Mouse (Mus musculus) adrenal gland, adult 2 months (tissue): ENCODE data around the gene Muc1. TPM values are rescaled to one million over a fixed set of nuclear protein-coding genes. Genes with fewer than 3 reads are reported as not detected.

ENCODE experiments used
- DNase-seq: peaks from one replicate; pipeline ENCODE4 v3.0.0; 2021
- microRNA-seq, 2 experiments: library from miRNA; unstranded; fragments of <30 nt; microRNA quantifications; one replicate each; pipeline ENCODE4 v1.2.0; 2021
- polyA plus RNA-seq: library from polyadenylated mRNA; depleted of rRNA; stranded (reverse); fragments of >200 nt; gene quantifications from 2 replicates; pipeline ENCODE4 v1.2.3, GENCODE M21; 2012; rRNA removed
- total RNA-seq, 2 experiments: library from RNA; stranded (reverse); gene quantifications; 2 replicates each; pipeline ENCODE4 v1.2.3; 2021

Gene Muc1
- total and polyA plus RNA-seq, 3 experiments, result 0.24 to 0.53 (median 0.32) TPM

- peak; percentile 79 for DNase-seq
Measured at GRCm38 (mm10) chr3:89270891-89271290, 42.0 kb downstream of the Muc1 start.

GRCm38 (mm10) chr3:89271760-89272159 lies 42.9 kb downstream of the Muc1 start:
- no peak for DNase-seq

GRCm38 (mm10) chr3:89276061-89276460 lies 47.2 kb downstream of the Muc1 start:
- DNase-seq, result no peak

- no peak for DNase-seq
Measured at GRCm38 (mm10) chr3:89277281-89278021, 48.6 kb downstream of the Muc1 start.

GRCm38 (mm10) chr3:89278107-89278506 lies 49.2 kb downstream of the Muc1 start:
- peak; percentile 73 for DNase-seq

GRCm38 (mm10) chr3:89278643-89279042 lies 49.8 kb downstream of the Muc1 start:
- no peak for DNase-seq

GRCm38 (mm10) chr3:89279153-89279890 lies 50.5 kb downstream of the Muc1 start:
- peak; percentile 94 for DNase-seq

GRCm38 (mm10) chr3:89280050-89280605 lies 51.3 kb downstream of the Muc1 start:
- peak; percentile 42 for DNase-seq

- DNase-seq, result peak; percentile 74
Measured at GRCm38 (mm10) chr3:89280606-89281511, 52.0 kb downstream of the Muc1 start, which contains the start of gene Efna1. Efna1 (minus strand) TSS chr3:89281142.

- DNase-seq, result peak; percentile 84
Measured at GRCm38 (mm10) chr3:89281579-89282290, 52.9 kb downstream of the Muc1 start.

GRCm38 (mm10) chr3:89282291-89282643 lies 53.4 kb downstream of the Muc1 start:
- DNase-seq, result no peak

Small RNAs within 50 kb of the gene (microRNA-seq; reads per million reads assigned to microRNA genes)
- gene Mir92b, result 37.6 to 38.7 reads per million in 2 experiments

Other genes with a start within 250 kb of the Muc1 start
- 10 to 100 TPM; 23.3 to 32.5 TPM for gene Rusc1, start 135.7 kb upstream of the Muc1 start, total RNA-seq
- gene Rusc1, start 135.7 kb upstream of the Muc1 start, polyA plus RNA-seq, result 56.4 and 66.6 TPM in 2 replicates
- not detected for gene Gm43738, start 128.0 kb upstream of the Muc1 start, total RNA-seq
- gene Gm43738, start 128.0 kb upstream of the Muc1 start, polyA plus RNA-seq, result not detected in 2 replicates
- gene Fdps, start 127.1 kb upstream of the Muc1 start, total RNA-seq, result 100 to 1,000 TPM; 208 to 632 TPM
- 253 and 549 TPM in 2 replicates for gene Fdps, start 127.1 kb upstream of the Muc1 start, polyA plus RNA-seq
- under 1 TPM in 1 of 2 experiments, not detected in 1; 0.81 TPM for gene Pklr, start 92.9 kb upstream of the Muc1 start, total RNA-seq
- 0.55 TPM in 1 of 2 replicates, not detected in the other for gene Pklr, start 92.9 kb upstream of the Muc1 start, polyA plus RNA-seq
- 1 to 10 TPM; 2.4 to 6.6 TPM for gene Hcn3, start 68.9 kb upstream of the Muc1 start, total RNA-seq
- gene Hcn3, start 68.9 kb upstream of the Muc1 start, polyA plus RNA-seq, result 20.9 and 34.5 TPM in 2 replicates
- 10 to 100 TPM; 39.3 to 73.3 TPM for gene Clk2, start 64.3 kb upstream of the Muc1 start, total RNA-seq
- 52.2 and 63.4 TPM in 2 replicates for gene Clk2, start 64.3 kb upstream of the Muc1 start, polyA plus RNA-seq
- 100 to 1,000 TPM in 1 of 2 experiments, 10 to 100 TPM in 1; 87.1 to 104 TPM for gene Scamp3, start 51.6 kb upstream of the Muc1 start, total RNA-seq
- 234 and 299 TPM in 2 replicates for gene Scamp3, start 51.6 kb upstream of the Muc1 start, polyA plus RNA-seq
- 10 to 100 TPM; 15.2 to 16.3 TPM for gene Fam189b, start 45.9 kb upstream of the Muc1 start, total RNA-seq
- gene Fam189b, start 45.9 kb upstream of the Muc1 start, polyA plus RNA-seq, result 80.2 and 84.4 TPM in 2 replicates
- gene Gba, start 26.1 kb upstream of the Muc1 start, total RNA-seq, result 10 to 100 TPM; 74.4 to 74.6 TPM
- 40.2 and 43.9 TPM in 2 replicates for gene Gba, start 26.1 kb upstream of the Muc1 start, polyA plus RNA-seq
- gene Thbs3, start 13.9 kb upstream of the Muc1 start, total RNA-seq, result 10 to 100 TPM in 1 of 2 experiments, 1 to 10 TPM in 1; 8.9 to 10.1 TPM
- 10.1 and 10.2 TPM in 2 replicates for gene Thbs3, start 13.9 kb upstream of the Muc1 start, polyA plus RNA-seq
- 100 to 1,000 TPM; 150 to 174 TPM for gene Mtx1, start 2.0 kb upstream of the Muc1 start, total RNA-seq
- 252 and 300 TPM in 2 replicates for gene Mtx1, start 2.0 kb upstream of the Muc1 start, polyA plus RNA-seq
- gene Krtcap2, start 16.9 kb downstream of the Muc1 start, total RNA-seq, result 100 to 1,000 TPM; 143 to 163 TPM
- 433 and 437 TPM in 2 replicates for gene Krtcap2, start 16.9 kb downstream of the Muc1 start, polyA plus RNA-seq
- gene Trim46, start 17.3 kb downstream of the Muc1 start, total RNA-seq, result 1 to 10 TPM; 1.9 to 2.3 TPM
- 6.0 and 9.1 TPM in 2 replicates for gene Trim46, start 17.3 kb downstream of the Muc1 start, polyA plus RNA-seq
- 100 to 1,000 TPM; 134 to 150 TPM for gene Dpm3, start 30.3 kb downstream of the Muc1 start, total RNA-seq
- 509 and 645 TPM in 2 replicates for gene Dpm3, start 30.3 kb downstream of the Muc1 start, polyA plus RNA-seq
- 10 to 100 TPM; 49.9 to 54.7 TPM for gene Slc50a1, start 41.5 kb downstream of the Muc1 start, total RNA-seq
- 153 TPM in 2 replicates for gene Slc50a1, start 41.5 kb downstream of the Muc1 start, polyA plus RNA-seq
- 10 to 100 TPM in 1 of 2 experiments, 1 to 10 TPM in 1; 8.0 to 16.6 TPM for gene Efna1, start 52.1 kb downstream of the Muc1 start, total RNA-seq
- 17.5 and 24.0 TPM in 2 replicates for gene Efna1, start 52.1 kb downstream of the Muc1 start, polyA plus RNA-seq
- gene Efna3, start 93.9 kb downstream of the Muc1 start, total RNA-seq, result under 1 TPM; 0.26 to 0.55 TPM
- gene Efna3, start 93.9 kb downstream of the Muc1 start, polyA plus RNA-seq, result 0.21 and 1.0 TPM in 2 replicates
- 1 to 10 TPM in 1 of 2 experiments, under 1 TPM in 1; 0.63 to 1.9 TPM for gene Efna4, start 109.0 kb downstream of the Muc1 start, total RNA-seq
- gene Efna4, start 109.0 kb downstream of the Muc1 start, polyA plus RNA-seq, result 1.8 and 3.5 TPM in 2 replicates
- 10 to 100 TPM; 56.1 to 87.5 TPM for gene Adam15, start 120.9 kb downstream of the Muc1 start, total RNA-seq
- 142 and 182 TPM in 2 replicates for gene Adam15, start 120.9 kb downstream of the Muc1 start, polyA plus RNA-seq
- 1 to 10 TPM in 1 of 2 experiments, under 1 TPM in 1; 0.40 to 1.3 TPM for gene Dcst2, start 132.9 kb downstream of the Muc1 start, total RNA-seq
- gene Dcst2, start 132.9 kb downstream of the Muc1 start, polyA plus RNA-seq, result 0.61 and 1.2 TPM in 2 replicates
- gene Dcst1, start 136.2 kb downstream of the Muc1 start, total RNA-seq, result under 1 TPM in 1 of 2 experiments, not detected in 1; 0.41 TPM
- 0.46 and 0.53 TPM in 2 replicates for gene Dcst1, start 136.2 kb downstream of the Muc1 start, polyA plus RNA-seq
- gene Zbtb7b, start 165.7 kb downstream of the Muc1 start, total RNA-seq, result 100 to 1,000 TPM in 1 of 2 experiments, 10 to 100 TPM in 1; 84.0 to 102 TPM
- gene Zbtb7b, start 165.7 kb downstream of the Muc1 start, polyA plus RNA-seq, result 117 and 121 TPM in 2 replicates
- 1 to 10 TPM; 1.7 to 1.8 TPM for gene Lenep, start 173.7 kb downstream of the Muc1 start, total RNA-seq
- gene Lenep, start 173.7 kb downstream of the Muc1 start, polyA plus RNA-seq, result 0.58 TPM in 1 of 2 replicates, not detected in the other
- gene Flad1, start 182.8 kb downstream of the Muc1 start, total RNA-seq, result 10 to 100 TPM; 32.2 to 50.7 TPM
- gene Flad1, start 182.8 kb downstream of the Muc1 start, polyA plus RNA-seq, result 33.2 and 45.2 TPM in 2 replicates
- gene Cks1b, start 189.3 kb downstream of the Muc1 start, total RNA-seq, result 10 to 100 TPM; 17.3 to 21.5 TPM
- gene Cks1b, start 189.3 kb downstream of the Muc1 start, polyA plus RNA-seq, result 9.3 and 9.7 TPM in 2 replicates
- gene Shc1, start 189.4 kb downstream of the Muc1 start, total RNA-seq, result 100 to 1,000 TPM in 1 of 2 experiments, 10 to 100 TPM in 1; 69.6 to 113 TPM
- gene Shc1, start 189.4 kb downstream of the Muc1 start, polyA plus RNA-seq, result 62.6 and 67.4 TPM in 2 replicates
- 10 to 100 TPM; 31.8 to 44.5 TPM for gene Pygo2, start 201.2 kb downstream of the Muc1 start, total RNA-seq
- gene Pygo2, start 201.2 kb downstream of the Muc1 start, polyA plus RNA-seq, result 166 and 181 TPM in 2 replicates
- gene Pbxip1, start 207.6 kb downstream of the Muc1 start, total RNA-seq, result 10 to 100 TPM; 38.4 to 70.0 TPM
- 37.5 and 43.3 TPM in 2 replicates for gene Pbxip1, start 207.6 kb downstream of the Muc1 start, polyA plus RNA-seq
- gene Pmvk, start 225.5 kb downstream of the Muc1 start, total RNA-seq, result 10 to 100 TPM; 13.9 to 27.7 TPM
- gene Pmvk, start 225.5 kb downstream of the Muc1 start, polyA plus RNA-seq, result 19.4 and 21.5 TPM in 2 replicates